Comparison of ENCODE assay signal across 14 mouse cellular contexts in the genomic region with DNA sequence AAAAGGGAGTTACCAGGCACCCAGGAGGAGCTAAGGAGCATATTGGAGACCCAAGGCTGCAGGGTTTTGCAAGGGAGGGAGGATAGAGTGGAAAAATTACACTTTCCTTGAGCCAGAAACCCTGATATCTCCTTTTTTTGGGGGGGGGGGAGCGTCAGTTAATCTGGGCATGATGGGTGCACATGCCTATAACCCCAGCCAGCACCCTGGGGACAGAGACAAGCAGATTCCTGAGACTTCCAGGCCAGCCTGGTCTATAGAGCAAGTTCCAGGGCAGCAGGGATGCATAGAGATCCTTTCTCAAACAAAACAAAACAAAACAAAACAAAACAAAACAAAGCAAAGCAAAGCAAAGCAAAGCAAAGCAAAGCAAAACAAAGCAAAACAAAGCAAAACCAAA. TPM values are rescaled to one million over a fixed set of nuclear protein-coding genes. Genes with fewer than 3 reads are reported as not detected.
A peak's percentile ranks its signal among the peaks of the same experiment; 100 is the strongest.
DNase-seq lines count a peak whose midpoint lies in the region; ATAC-seq and TF ChIP-seq lines count a peak whose summit lies in the region.
"Had no signal": no experiment of that assay in that cellular context is flagged by ENCODE, and none has a peak within 500 bp of the region (broad histone marks: within the 10 kb centered on the region; RNA-seq: fewer than 3 reads in every experiment).

No protein-coding gene starts in this region.

- no peak for TF ChIP-seq POLR2A in kidney, adult 2 months (IDR thresholded peaks at IDR 0.05; ENCODE audit: low read depth, low read length)

- WGBS in kidney, adult 2 months, result 86% methylated on average over 1 of the region's 1 CpGs
- 63% methylated on average over 1 of the region's 1 CpGs for WGBS in midbrain, embryonic 11.5 days
- WGBS in midbrain, embryonic 13.5 days, result 80% methylated on average over 1 of the region's 1 CpGs
- 71% methylated on average over 1 of the region's 1 CpGs for WGBS in heart, embryonic 16.5 days
- 67% methylated on average over 1 of the region's 1 CpGs for WGBS in stomach, embryonic 16.5 days
- 75% methylated on average over 1 of the region's 1 CpGs for WGBS in forebrain, embryonic 16.5 days

- no peak for DNase-seq in kidney, adult 2 months
- DNase-seq in kidney, adult 18-20 months, result no peak
- peak; percentile 71 for DNase-seq in midbrain, embryonic 11.5 days (ENCODE audit: low spot score, missing footprints)
- DNase-seq in ovary, postnatal 10 days (ENCODE audit: low spot score), result no peak
- DNase-seq: cerebellum, adult 9-11 months; right cerebral cortex, adult 18-20 months had no signal

- H3K4me3 ChIP-seq in kidney, adult 2 months (ENCODE audit: insufficient read depth, low read depth, low read length), result no peak overlapping the region
- H3K4me3 ChIP-seq in midbrain, embryonic 11.5 days (ENCODE audit: low read depth, low read length), result no peak overlapping the region
- H3K4me3 ChIP-seq in midbrain, embryonic 13.5 days (replicated peaks), result no peak overlapping the region
- H3K4me3 ChIP-seq in heart, embryonic 16.5 days (ENCODE audit: low read length), result no peak overlapping the region
- no peak overlapping the region for H3K4me3 ChIP-seq in stomach, embryonic 16.5 days (replicated peaks; ENCODE audit: low read length)
- H3K4me3 ChIP-seq in forebrain, embryonic 16.5 days (replicated peaks; ENCODE audit: low read length), result no peak overlapping the region
- H3K4me3 ChIP-seq: erythroblast, embryonic 14.5 days; megakaryocyte, embryonic 14.5 days had no signal

- H3K27me3 ChIP-seq in kidney, adult 2 months (replicated peaks; ENCODE audit: control insufficient read depth, insufficient read depth, low read length), result no peaks in the 10 kb centered on the region
- no peaks in the 10 kb centered on the region for H3K27me3 ChIP-seq in midbrain, embryonic 11.5 days (ENCODE audit: control insufficient read depth, insufficient read depth, low read length)
- H3K27me3 ChIP-seq in midbrain, embryonic 13.5 days, result no peaks in the 10 kb centered on the region
- H3K27me3 ChIP-seq in heart, embryonic 16.5 days (ENCODE audit: control insufficient read depth, insufficient read depth, low read length), result no peaks in the 10 kb centered on the region
- no peaks in the 10 kb centered on the region for H3K27me3 ChIP-seq in stomach, embryonic 16.5 days (ENCODE audit: control insufficient read depth, insufficient read depth, low read length)
- H3K27me3 ChIP-seq in forebrain, embryonic 16.5 days (replicated peaks; ENCODE audit: control insufficient read depth, insufficient read depth, low read length), result no peaks in the 10 kb centered on the region
- H3K27me3 ChIP-seq: megakaryocyte, embryonic 14.5 days had no signal

- TF ChIP-seq CTCF in kidney, adult 2 months (conservative IDR thresholded peaks at IDR 0.05; ENCODE audit: insufficient read depth, insufficient read length, low read depth, low read length), result no peak

- H3K4me2 ChIP-seq in midbrain, embryonic 11.5 days, result no peak overlapping the region
- H3K4me2 ChIP-seq in midbrain, embryonic 13.5 days (replicated peaks), result no peak overlapping the region
- H3K4me2 ChIP-seq in heart, embryonic 16.5 days (ENCODE audit: low read depth, low read length), result peak overlapping the region; percentile 32
- H3K4me2 ChIP-seq in stomach, embryonic 16.5 days (ENCODE audit: low read depth, low read length), result no peak overlapping the region
- no peak overlapping the region for H3K4me2 ChIP-seq in forebrain, embryonic 16.5 days (ENCODE audit: low read length)
- H3K4me2 ChIP-seq: hindbrain, embryonic 14.5 days had no signal

- no peak overlapping the region for H3K9ac ChIP-seq in midbrain, embryonic 11.5 days (ENCODE audit: low read length)
- no peak overlapping the region for H3K9ac ChIP-seq in midbrain, embryonic 13.5 days (replicated peaks)
- peak overlapping the region; percentile 1; the same call in 1 of the 2 replicates for H3K9ac ChIP-seq in heart, embryonic 16.5 days (ENCODE audit: low read length)
- H3K9ac ChIP-seq in stomach, embryonic 16.5 days (ENCODE audit: low read length), result no peak overlapping the region
- H3K9ac ChIP-seq in forebrain, embryonic 16.5 days (replicated peaks; ENCODE audit: low read depth, low read length), result no peak overlapping the region
- H3K9ac ChIP-seq: hindbrain, embryonic 14.5 days had no signal

- no peaks in the 10 kb centered on the region for H3K36me3 ChIP-seq in kidney, adult 2 months (ENCODE audit: control insufficient read depth, insufficient read depth, low read length)
- no peaks in the 10 kb centered on the region for H3K36me3 ChIP-seq in midbrain, embryonic 11.5 days (ENCODE audit: control insufficient read depth, insufficient read depth, low read length)
- H3K36me3 ChIP-seq in midbrain, embryonic 13.5 days, result no peaks in the 10 kb centered on the region
- no peaks in the 10 kb centered on the region for H3K36me3 ChIP-seq in heart, embryonic 16.5 days (ENCODE audit: control insufficient read depth, insufficient read depth)
- no peaks in the 10 kb centered on the region for H3K36me3 ChIP-seq in stomach, embryonic 16.5 days (ENCODE audit: control insufficient read depth, insufficient read depth, low read length)
- no peaks in the 10 kb centered on the region for H3K36me3 ChIP-seq in forebrain, embryonic 16.5 days (ENCODE audit: control insufficient read depth, insufficient read depth)

- H3K4me1 ChIP-seq in kidney, adult 2 months (ENCODE audit: control insufficient read depth, insufficient read depth, low read length), result 0 out of 2 replicates have a peak, but pooled peaks cover 3% of the 10 kb centered on the region
- peaks cover 5% of the 10 kb centered on the region for H3K4me1 ChIP-seq in midbrain, embryonic 11.5 days (ENCODE audit: control insufficient read depth, insufficient read depth, low read length)
- H3K4me1 ChIP-seq in midbrain, embryonic 13.5 days (replicated peaks), result peaks cover 17% of the 10 kb centered on the region
- H3K4me1 ChIP-seq in heart, embryonic 16.5 days (ENCODE audit: control insufficient read depth, insufficient read depth, low read length), result peaks cover 43% of the 10 kb centered on the region
- H3K4me1 ChIP-seq in stomach, embryonic 16.5 days (ENCODE audit: control insufficient read depth, insufficient read depth, low read length), result peaks cover 10% of the 10 kb centered on the region
- peaks cover 12% of the 10 kb centered on the region for H3K4me1 ChIP-seq in forebrain, embryonic 16.5 days (replicated peaks; ENCODE audit: control insufficient read depth, insufficient read depth, low read length)

- no peak for ATAC-seq in midbrain, embryonic 11.5 days (ENCODE audit: low FRiP score)
- ATAC-seq in midbrain, embryonic 13.5 days, result no peak
- no peak for ATAC-seq in heart, embryonic 16.5 days (replicated peaks; ENCODE audit: extremely low read depth, insufficient read depth, low FRiP score)
- ATAC-seq in stomach, embryonic 16.5 days (ENCODE audit: insufficient read depth, low FRiP score), result no peak
- ATAC-seq in forebrain, embryonic 16.5 days, result no peak

- H3K9me3 ChIP-seq in midbrain, embryonic 11.5 days (ENCODE audit: control insufficient read depth, low read length), result no peaks in the 10 kb centered on the region
- H3K9me3 ChIP-seq in midbrain, embryonic 13.5 days, result no peaks in the 10 kb centered on the region
- H3K9me3 ChIP-seq in heart, embryonic 16.5 days (replicated peaks; ENCODE audit: control insufficient read depth, low read length), result no peaks in the 10 kb centered on the region
- H3K9me3 ChIP-seq in stomach, embryonic 16.5 days (replicated peaks; ENCODE audit: control insufficient read depth, low read length), result no peaks in the 10 kb centered on the region
- no peaks in the 10 kb centered on the region for H3K9me3 ChIP-seq in forebrain, embryonic 16.5 days (ENCODE audit: control insufficient read depth, low read length)
- H3K9me3 ChIP-seq: megakaryocyte, embryonic 14.5 days had no signal

- peak overlapping the region; percentile 75 for H3K27ac ChIP-seq in kidney, adult 2 months (ENCODE audit: insufficient read depth, low read depth, low read length)
- no peak overlapping the region for H3K27ac ChIP-seq in midbrain, embryonic 11.5 days (ENCODE audit: low read depth, low read length)
- H3K27ac ChIP-seq in midbrain, embryonic 13.5 days, result no peak overlapping the region
- peak overlapping the region; percentile 90 for H3K27ac ChIP-seq in heart, embryonic 16.5 days (ENCODE audit: low read length)
- H3K27ac ChIP-seq in stomach, embryonic 16.5 days (ENCODE audit: low read length), result peak overlapping the region; percentile 81; the same call in 1 of the 2 replicates
- H3K27ac ChIP-seq in forebrain, embryonic 16.5 days (ENCODE audit: low read length), result no peak overlapping the region
- H3K27ac ChIP-seq: hindbrain, embryonic 14.5 days had no signal

RNA-seq across cellular contexts. Expression of a gene that starts 21.1 kb away (rescaled TPM):
- not detected in 2 replicates for polyA plus RNA-seq in kidney, adult 2 months (2012; rRNA removed)
- polyA plus RNA-seq in midbrain, embryonic 11.5 days (2014; fragmentation: Nextera tagmentation; extraction: Ambion mirVana), result not detected in 2 replicates
- not detected in 2 replicates for polyA plus RNA-seq in midbrain, embryonic 13.5 days (2015; fragmentation: Nextera tagmentation; extraction: Ambion mirVana)
- polyA plus RNA-seq in heart, embryonic 16.5 days (2015; fragmentation: Nextera tagmentation; extraction: Ambion mirVana), result 0.25 TPM in 1 of 2 replicates, not detected in the other
- not detected in 2 replicates for polyA plus RNA-seq in stomach, embryonic 16.5 days (2015; fragmentation: Nextera tagmentation; extraction: Ambion mirVana)
- polyA plus RNA-seq in forebrain, embryonic 16.5 days (2015; fragmentation: Nextera tagmentation; extraction: Ambion mirVana), result not detected in 2 replicates
- polyA plus RNA-seq: erythroblast, embryonic 14.5 days; hindbrain, embryonic 14.5 days; limb, embryonic 11.5 days had no signal

Comparison
In these comparisons a context has a peak if more than half of its experiments do, and no peak if none do; other contexts are left out.
1. H3K27ac ChIP-seq: peak in kidney, adult 2 months (single experiment), heart, embryonic 16.5 days (single experiment) and stomach, embryonic 16.5 days (single experiment); none in midbrain, embryonic 11.5 days (single experiment), midbrain, embryonic 13.5 days (single experiment) and forebrain, embryonic 16.5 days (single experiment).